Mouse (Mus musculus): ENCODE results near the gene Gcnt3.
"Not testable (repeated sequence)": the region's sequence is repeated elsewhere in the genome, so short reads cannot be mapped to it uniquely, and the experiment has no call there.

The Gcnt3 gene

DNA sequence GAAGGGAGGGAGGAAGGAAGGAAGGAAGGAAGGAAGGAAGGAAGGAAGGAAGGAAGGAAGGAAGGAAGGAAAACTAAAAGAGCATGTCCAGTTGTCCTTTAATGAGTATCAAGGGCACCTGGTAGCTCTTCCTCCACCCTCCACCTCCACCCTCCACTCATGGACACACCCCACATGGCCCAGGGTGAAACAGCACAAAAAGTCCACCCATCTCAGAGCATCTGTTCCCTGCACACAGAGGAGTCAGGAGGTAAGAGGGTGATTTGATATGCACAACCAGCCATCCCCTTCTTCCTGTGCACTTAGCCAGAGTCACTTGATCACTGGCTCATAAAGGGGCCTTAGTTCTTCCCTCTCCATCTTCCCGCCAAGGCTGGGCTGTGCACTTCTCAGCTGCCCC, 5.0 kb upstream of the Gcnt3 start:
- no peak for DNase-seq

- DNase-seq: no peak
Measured at GRCm38 (mm10) chr9:70042137-70042536, 4.2 kb upstream of the Gcnt3 start.

- no peak for DNase-seq
Measured at GRCm38 (mm10) chr9:70040570-70040969, 2.7 kb upstream of the Gcnt3 start.

GRCm38 (mm10) chr9:70039597-70040385, 1.9 kb upstream of the Gcnt3 start:
- DNase-seq: no peak

- no peak for DNase-seq
Measured at GRCm38 (mm10) chr9:70036646-70037045, 1.2 kb downstream of the Gcnt3 start.

DNA sequence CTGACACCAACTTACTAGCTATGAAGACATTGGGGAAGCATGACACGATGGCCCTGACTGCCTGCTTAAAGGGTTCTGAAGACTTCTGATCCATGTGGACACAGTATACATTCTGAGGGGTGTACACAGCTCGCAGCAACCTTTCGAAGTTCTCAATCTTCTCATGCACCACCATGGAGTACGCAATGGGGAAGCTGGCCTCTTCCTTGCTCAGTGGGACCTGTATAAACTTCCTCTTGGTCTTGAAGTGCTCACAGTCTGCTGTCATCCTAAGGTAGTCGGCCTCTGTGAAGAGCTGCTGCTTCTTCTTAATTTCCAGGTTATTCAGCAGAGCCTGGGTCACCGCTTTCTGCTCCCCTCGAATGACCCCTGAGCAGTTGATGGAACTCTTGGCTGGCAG, 3.2 kb downstream of the Gcnt3 start:
- no peak for DNase-seq

GRCm38 (mm10) chr9:70033056-70033455, 4.8 kb downstream of the Gcnt3 start:
- no peak for DNase-seq

- DNase-seq: no peak
Measured at GRCm38 (mm10) chr9:70032167-70032566, 5.7 kb downstream of the Gcnt3 start.

DNA sequence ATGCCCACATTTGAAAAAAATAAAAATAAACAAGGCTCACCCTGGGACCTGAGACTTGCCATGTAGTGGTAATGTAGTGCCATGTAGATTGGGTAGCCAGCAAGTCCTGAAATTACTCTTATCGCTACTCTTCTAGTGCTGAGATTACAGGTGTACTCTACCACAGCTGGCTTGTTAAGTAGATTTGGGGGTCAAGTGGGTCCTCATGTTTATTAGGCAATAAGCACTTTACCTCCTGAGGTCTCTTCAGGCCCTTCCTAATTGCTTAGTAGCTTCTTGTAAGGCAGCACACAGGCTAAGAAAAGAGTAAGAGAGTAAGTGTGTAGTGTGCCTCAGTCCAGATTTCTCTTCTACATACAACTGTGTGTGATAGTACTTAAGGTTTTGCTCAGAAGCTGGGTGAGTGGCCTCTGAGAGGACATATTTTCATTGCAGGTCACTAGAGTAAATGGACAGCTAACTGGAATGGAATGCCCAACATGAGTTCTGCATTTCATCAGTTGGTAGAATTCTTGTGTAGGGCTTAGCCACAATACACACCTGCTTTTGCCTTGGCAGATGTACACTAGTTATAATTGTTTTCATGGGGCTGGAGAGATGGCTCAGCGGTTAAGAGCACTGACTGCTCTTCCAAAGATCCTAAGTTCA, 12.4 kb downstream of the Gcnt3 start:
- DNase-seq: peak; percentile 14 to 72

DNA sequence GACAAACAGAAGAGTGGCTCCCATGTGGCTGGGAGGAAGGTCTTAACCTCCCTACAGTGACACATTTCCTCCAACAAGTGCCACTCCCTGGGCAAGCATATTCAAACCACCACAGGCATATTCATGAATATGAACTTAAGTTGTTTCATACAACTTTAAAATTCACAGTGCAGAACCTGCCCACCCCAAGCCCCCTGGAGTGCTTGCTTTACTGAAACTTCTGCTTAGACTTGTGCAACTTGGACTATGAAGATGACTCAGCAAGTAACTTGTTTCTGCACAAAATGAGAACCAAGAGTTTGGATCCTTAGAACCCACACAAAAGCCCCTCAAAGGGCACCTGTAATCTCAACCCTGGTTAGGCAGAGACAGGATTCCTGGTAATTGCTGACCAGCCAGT, 13.2 kb downstream of the Gcnt3 start:
- no peak for DNase-seq

- DNase-seq: not testable (repeated sequence)
Measured at GRCm38 (mm10) chr9:70023615-70024014, 14.3 kb downstream of the Gcnt3 start.

DNA sequence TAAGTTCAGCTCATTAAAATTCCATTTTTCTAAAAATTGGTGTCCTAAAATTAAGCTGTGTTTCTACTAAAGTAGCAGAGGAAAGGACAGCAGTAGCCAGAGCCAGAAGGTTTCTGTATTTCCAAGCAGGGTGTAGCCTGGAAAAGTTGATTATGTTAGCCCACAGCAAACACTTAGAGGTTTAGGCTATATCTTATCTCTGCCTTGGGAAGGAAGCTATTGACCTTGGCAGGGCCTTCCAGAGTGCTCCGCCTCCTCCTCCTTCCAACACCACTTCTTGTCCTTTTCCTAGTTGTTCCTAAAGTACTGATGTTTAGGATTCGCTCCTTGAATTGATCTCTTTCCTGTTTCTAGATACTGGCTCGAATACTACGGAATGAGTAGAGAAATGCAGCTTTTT, 15.8 kb downstream of the Gcnt3 start:
- DNase-seq: peak; percentile 16 to 18

DNA sequence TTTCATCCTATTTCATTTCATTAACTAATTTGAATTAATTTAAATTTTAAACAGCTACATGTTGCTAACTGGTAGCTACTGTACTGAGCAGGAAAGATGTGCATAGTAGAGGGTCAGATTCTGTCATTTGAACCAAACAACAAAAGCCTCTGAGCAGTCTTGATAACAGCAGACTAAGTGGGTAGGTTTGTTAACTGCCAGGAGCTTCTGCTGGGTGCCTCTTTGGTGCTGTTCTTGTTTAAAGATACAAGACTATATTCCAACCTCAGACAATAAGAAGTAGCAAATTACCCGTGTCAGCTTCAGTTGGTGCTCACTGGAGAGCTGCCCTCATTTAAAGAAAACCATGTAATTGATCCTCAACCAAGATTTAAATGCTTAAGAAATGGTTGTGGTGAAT, 16.3 kb downstream of the Gcnt3 start:
- no peak for DNase-seq

GRCm38 (mm10) chr9:70018879-70019278, 19.0 kb downstream of the Gcnt3 start:
- no peak for DNase-seq

- no peak for DNase-seq
Measured at GRCm38 (mm10) chr9:70015632-70016031, 22.3 kb downstream of the Gcnt3 start.

GRCm38 (mm10) chr9:70012408-70012901, 25.4 kb downstream of the Gcnt3 start, which contains the start of gene Gtf2a2:
Gene Gtf2a2, plus strand, starts transcription at chr9:70012550.
- peak; percentile 90 to 93 for DNase-seq

DNA sequence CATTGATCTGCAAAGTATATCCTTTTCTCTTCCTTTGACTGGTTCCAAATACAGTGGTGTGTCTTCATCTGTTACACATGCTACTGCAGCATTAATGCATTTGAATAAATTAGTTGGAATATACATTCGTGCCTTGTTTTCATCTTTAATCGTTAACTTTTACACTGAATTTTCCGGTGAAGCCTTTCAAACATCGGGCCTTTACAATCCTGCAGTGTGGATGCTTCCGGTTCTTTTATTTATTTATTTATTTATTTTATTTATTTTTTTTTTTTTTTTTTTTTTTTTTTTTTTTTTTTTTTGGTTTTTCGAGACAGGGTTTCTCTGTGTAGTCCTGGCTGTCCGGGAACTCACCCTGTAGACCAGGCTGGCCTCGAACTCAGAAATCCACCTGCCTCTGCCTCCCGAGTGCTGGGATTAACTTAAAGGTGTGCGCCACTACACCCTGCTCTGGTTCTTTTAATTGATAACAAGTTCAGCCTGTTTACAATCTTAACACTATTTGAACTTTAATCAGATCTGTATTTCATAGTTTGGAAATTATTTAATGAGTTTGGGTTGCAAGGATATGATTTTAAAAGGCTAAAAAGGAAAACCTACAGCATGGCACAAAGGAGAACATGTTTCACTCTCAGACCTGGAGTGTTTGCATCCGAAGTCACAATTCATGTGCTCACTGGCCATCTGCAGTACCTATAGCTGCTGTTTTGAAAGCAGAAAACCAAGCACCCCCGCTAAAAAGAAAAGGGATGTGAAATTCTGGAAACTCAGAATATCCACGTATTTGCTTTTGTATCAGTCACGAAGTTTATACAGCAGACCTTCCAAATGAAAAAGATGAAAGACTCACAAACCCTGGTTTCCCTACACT, 26.1 kb downstream of the Gcnt3 start:
- no peak for DNase-seq

DNA sequence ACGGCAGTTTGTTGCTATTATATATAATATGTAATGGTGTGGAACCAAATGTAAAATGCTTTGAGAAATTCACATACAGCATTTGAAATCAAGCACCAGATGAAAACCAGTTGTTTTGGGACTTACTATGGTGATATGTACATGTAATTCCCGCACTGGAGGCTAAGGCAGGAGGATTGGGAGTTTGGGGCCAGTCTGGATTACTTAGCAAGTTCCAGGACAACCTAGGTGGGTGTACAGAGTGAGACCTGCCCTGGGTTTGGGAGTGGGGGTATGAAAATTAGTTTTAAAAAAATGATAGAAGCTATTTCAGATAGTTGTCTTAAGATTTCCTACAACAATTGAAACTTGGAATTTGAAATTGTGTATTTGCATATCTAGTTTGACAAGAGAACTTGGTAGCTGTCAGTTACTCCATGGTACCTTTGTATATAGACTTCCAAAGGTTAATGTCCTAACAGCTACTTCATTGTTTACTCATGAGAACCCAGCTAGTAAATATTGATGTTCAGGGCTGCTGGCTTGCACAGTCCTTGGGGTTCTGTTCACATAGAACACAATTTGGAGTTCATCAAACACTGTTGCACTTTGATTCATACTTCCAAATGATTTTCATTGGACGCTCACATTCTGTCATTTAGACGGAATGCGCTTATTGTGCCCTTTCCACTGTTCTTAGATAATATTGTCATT, 27.0 kb downstream of the Gcnt3 start:
- DNase-seq: no peak

DNA sequence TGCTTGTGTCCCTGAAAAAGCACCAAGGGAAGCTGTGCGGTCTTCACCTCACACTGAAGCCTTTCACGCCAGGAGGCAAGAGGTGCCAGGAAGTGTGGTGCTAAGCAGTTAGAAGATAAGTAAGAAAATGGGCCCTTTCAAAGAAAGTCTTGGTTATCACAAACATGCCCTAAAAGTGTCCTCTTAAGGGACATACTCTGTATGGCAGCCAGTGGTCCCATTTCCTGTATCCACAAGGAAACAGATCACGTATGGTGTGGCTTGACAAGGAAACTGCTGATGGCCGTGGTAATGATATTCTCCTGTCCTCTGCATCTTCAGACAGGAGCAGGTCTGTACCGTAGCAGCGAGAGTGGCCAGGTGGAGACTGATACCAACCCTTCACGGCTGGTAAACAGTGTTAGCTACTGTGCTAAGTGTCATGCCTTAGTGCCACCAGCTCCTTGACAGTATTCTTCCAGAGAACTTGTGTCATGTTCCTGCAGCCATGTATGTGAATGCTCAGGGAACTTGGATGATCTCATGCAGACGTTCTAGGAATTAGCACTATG, 28.1 kb downstream of the Gcnt3 start:
- DNase-seq: no peak

DNA sequence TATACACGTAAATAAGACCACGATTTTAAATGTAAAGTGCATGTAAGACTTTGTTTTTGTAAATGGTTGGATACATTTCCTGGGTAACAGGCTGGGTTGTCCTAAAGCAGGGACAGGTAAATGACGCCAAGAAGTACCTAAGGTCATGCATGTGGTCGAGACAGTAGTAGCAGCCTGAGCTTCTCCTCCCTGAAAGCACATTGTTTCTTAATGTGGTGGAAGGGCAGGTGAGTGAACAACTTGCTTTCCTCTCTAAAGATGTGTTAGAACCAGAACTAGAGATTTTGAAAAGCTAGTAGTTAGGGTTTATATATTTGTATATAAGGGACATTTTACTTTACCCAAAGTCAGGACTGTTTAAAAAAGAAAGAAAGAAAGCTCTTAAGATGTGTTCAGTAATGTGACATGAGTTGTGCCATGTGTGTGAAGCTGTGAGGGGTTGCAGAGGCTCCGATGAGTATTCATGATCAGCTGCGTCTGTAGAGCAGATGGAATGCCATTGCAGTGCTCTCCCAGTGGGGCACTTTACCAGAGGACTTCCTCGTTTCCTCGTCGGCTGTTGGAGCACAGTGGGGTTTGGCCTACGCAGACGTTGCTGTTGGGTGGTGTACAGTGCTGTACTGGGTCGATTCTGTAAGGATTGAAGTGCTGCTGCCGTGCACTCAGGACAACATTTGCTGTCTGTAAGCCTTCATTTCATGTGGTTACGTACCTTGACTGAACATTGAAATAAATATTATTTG, 30.2 kb downstream of the Gcnt3 start:
- DNase-seq: no peak

GRCm38 (mm10) chr9:70006984-70007383, 30.9 kb downstream of the Gcnt3 start:
- DNase-seq: no peak

DNA sequence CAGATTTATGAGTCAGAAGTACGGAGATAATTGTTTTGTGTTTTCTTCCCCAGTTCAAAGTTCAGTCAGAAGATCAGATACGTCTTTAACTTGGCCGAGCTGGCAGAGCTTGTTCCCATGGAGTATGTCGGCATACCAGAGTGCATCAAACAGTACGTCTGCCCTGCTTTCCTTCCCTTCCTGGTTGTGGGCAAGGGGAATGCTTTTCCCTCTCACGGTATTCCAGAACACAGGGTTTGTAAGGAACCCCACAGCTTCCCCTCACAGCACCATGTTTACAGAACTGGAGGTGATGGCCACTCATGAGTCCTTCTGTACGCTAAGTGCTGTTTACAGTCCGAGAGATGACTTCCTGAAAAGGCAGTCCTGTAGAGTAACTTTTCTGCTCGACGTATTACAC, 34.4 kb downstream of the Gcnt3 start:
- DNase-seq: no peak

Measured in lung, adult 18-20 months (tissue).